Mouse (Mus musculus) kidney, postnatal 14 days (tissue): ENCODE measurements around the gene Mcm7.

ENCODE experiments used
- DNase-seq: peaks from one replicate; pipeline ENCODE4 v3.0.0; 2022; ENCODE audit warnings: mixed read lengths

Mcm7 gene

GRCm38 (mm10) chr5:138154390-138154789 is 17.8 kb downstream of the Mcm7 start:
- DNase-seq: no peak

- DNase-seq: no peak
Measured at GRCm38 (mm10) chr5:138138585-138138984, 33.6 kb downstream of the Mcm7 start.

GRCm38 (mm10) chr5:138137935-138138549 is 34.2 kb downstream of the Mcm7 start:
- DNase-seq: peak; percentile 69

DNA sequence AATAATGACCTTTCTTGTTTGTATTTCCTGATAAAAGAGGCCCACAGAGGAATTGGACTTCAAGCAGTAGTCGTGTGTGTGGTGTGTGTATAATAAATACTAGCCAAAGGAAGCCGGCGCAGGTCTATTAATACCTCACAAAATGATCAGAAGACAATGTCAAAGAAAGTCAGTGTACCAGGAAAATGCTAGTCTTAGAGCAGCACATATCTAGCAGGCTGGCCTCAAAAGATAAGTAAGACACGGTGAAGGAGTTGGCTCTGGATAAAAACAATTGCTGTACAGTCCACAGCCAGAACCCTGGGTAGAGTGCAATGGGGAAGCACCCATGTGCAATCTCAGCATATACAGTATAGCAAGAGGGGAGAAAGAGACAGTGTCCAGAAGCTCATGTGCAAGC is 35.0 kb downstream of the Mcm7 start:
- DNase-seq: no peak

DNA sequence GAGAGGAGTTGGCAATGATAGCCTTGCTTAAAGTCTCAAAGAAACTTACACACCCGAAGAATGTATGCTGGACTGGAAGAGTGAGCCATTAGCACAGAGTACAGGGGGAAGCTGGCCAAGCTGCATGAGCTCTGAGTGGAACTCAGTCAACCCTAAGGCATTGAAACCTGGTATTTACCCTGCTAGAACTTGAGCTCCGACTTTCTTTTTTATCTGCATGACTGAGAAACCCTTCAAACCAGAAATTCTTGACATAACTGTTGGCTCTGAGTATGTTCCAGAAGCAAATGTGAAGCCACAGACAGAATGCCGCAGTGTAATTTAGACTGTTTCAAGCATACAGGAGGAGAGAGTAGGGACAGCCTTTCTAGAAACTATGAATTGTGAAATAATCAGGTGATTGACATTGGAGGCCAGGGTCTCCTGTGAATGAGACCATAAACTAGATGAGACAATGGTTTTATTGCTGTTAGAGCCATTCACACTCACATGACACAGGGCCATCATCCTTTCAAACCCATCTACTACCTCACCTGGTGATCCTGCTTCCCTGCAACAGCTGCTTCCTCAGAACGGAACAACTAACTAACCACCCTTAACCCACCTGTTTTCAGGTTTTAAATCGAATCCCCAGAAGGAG is 39.7 kb downstream of the Mcm7 start:
- peak; percentile 65 for DNase-seq

DNA sequence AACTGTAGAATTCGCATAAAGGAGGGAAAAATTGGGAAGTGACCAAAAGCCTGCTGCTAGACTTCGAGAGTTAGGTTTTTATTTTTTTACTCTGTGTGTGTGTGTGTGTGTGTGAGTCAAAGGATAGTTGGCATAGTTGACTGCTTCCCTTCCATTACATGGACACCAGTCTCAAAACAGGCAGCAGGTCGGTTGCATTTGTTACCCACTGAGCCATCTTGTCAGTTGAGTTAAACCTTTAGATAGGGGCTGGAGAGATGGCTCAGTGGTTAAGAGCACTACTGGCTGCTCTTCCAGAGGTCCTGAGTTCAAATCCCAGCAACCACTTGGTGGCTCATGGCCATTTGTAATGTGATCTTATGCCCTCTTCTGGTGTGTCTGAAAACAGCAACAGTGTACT is 54.2 kb downstream of the Mcm7 start:
- no peak for DNase-seq

GRCm38 (mm10) chr5:138117199-138118015 is 54.8 kb downstream of the Mcm7 start:
- DNase-seq: no peak

DNA sequence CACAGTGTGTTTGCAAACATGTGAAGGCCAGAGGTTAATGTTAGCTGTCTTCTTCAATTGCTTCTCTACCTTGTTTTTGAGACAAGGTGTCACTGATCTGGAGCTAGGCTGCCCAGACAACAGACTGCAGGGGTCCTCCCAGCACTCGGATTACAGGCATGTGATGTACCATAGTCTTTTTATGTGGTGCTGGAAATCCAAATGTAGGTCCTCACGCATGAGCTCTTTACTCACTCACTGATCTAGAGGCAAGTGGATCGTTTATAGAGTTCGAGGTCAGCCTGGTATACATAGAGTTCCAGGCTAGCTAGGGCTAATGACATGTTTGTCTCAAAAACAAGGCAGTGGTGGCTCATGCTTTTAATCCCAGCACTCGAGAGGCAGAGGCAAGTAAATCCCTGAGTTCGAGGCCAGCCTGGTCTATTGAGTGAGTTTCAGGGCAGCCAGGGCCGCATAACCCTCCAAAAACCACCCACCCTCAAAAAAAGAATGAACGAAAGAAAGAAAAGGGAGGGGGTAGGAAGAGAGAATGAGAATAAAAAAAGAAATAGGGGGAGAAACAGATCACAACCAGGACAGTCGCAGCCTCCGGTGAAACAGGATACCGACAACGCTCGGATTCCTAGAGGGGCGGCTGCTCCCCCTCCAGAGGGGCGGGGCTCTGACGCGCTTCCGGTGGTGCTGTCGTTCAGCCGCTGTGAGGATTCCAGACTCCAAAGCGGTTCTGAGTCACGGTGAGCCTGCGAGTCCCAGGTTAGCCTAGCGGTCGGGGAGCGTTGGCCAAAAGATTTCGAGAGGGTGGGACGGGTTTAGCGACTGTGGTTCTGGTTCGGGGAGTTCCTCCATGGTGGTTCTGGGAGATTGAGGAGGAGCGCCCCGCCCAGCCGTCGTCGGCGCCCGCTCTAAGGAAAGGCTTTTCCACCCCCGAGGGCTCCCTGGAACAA is 55.7 kb downstream of the Mcm7 start, which contains the start of gene Zscan21:
Gene Zscan21 (plus strand): TSS at position 649 of the 944 bp plus-strand sequence.
- DNase-seq: peak; percentile 94
